Mouse (Mus musculus): ENCODE measurements around the gene Lrrc19. TPM values are rescaled to one million over a fixed set of nuclear protein-coding genes. Genes with fewer than 3 reads are reported as not detected.

Gene Lrrc19
- not detected for polyA plus RNA-seq (2017; shearing (Covaris generic))

DNA sequence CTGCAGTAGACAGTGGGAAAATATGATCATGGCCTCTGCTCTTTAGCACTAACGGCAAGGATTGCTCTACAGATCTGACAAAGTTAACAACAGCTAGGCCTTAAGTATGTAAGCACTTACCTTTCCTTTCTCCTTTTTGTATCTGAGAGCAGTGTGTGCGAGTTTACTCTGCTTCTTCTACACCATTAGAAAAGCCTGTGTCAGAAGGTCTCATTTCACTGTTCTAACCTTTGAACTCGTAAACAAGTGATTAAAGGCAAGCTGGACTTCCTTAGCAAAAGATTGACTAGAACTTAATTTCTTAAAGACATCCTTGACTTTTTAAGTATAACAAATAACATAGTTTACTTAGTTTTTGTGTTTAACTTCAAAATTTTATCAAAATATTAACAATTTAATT is at the start of gene Lrrc19:
Gene Lrrc19, minus strand, starts transcription at position 225 of the 400 bp plus-strand sequence.

DNA sequence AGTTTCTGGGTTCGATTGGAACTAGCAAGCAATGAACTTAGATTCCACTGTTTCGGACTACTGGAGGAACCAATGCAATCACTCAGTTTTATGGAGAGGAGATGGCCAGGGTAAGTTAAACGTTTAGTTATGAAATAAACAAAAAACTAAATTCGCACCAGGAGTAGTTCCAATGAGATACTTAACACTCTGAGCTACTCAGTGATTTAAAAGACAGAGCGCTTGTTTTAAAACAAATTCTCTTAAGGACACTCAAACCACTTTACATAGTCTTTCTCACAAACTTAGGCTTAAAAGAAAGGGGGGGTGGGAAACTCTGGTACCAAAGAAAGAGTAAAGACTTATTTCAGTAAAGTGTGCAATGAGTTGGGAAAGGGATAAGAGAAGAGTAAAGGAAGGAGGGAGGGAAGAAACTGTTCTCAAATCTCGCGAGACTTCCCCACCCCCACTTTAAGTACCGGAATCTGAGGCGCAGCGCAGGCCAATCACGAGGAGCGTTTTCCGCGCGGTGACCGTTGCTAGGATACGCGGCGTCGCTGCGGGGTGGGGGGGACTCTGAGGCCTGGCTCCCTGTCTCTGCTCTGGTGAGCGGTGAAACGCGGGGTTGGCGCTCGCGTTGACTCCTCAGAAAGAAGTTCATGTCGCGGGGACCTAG is 35.8 kb downstream of the Lrrc19 start, which contains the start of gene Ift74:
Gene Ift74, plus strand, starts transcription at position 520 of the 655 bp plus-strand sequence.

DNA sequence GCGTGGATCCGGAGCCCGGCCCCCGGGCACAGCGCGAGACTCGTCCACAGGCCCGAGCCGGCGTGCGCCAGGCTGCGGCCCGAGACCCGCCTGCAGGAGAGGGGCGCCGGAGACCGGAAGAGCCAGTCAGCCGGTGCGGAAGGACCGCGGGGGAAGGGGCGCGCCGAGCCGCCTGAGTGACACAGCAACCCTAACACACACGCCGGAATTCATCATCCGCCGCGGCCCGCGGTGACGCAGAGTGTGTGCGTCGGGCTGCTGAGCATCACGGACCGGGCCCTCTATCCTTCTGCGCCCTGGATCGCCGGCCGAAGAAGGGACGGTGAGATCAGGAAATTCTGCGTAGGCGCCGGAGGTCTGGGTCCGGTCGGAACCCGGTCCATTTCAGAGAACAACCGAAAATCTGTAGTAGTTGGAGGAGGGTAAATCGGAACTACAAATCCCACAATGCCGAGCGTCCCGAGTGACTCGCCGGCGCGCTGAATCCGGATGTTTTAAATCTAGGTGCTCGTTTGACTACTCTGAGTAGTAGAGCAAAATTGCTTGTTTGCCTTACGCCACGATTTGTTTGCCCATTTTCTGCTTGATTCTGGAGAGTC is 46.8 kb downstream of the Lrrc19 start, which contains the start of gene Plaa:
Gene Plaa, minus strand, starts transcription at position 214 of the 599 bp plus-strand sequence.

Other genes with a start within 250 kb of the Lrrc19 start
- gene Gm10306, start 93.6 kb downstream of the Lrrc19 start, polyA plus RNA-seq (2017; shearing (Covaris generic)), result not detected
- gene Caap1, start 93.3 kb downstream of the Lrrc19 start, polyA plus RNA-seq (2017; shearing (Covaris generic)), result 17.3 TPM
- gene Plaa, start 46.9 kb downstream of the Lrrc19 start, polyA plus RNA-seq (2017; shearing (Covaris generic)), result 71.7 TPM
- 1.4 TPM for gene Ift74, start 35.7 kb downstream of the Lrrc19 start, polyA plus RNA-seq (2017; shearing (Covaris generic))
- 0.35 TPM for gene Tek, start 89.1 kb upstream of the Lrrc19 start, polyA plus RNA-seq (2017; shearing (Covaris generic))

Measured in effector memory CD4-positive, alpha-beta T cell, adult 7 months (primary cell).